Mouse (Mus musculus): Measurements from ENCODE around the gene Afap1l2.

GRCm38 (mm10) chr19:56867701-56868100 is 140.3 kb downstream of the Afap1l2 start:
- TF ChIP-seq CTCF (IDR thresholded peaks at IDR 0.05) (no peak), EP300 (IDR thresholded peaks at IDR 0.05) (no peak)

Measured in lung, postnatal 0 days (tissue).